Comparison of ENCODE assay signal across 14 mouse cellular contexts in genomic region chr4:12178992-12179391, GRCm38 (mm10). TPM values are rescaled to one million over a fixed set of nuclear protein-coding genes. Genes with fewer than 3 reads are reported as not detected.
A peak's percentile ranks its signal among the peaks of the same experiment; 100 is the strongest.
DNase-seq lines count a peak whose midpoint lies in the region; ATAC-seq lines count a peak whose summit lies in the region.
"Had no signal": no experiment of that assay in that cellular context is flagged by ENCODE, and none has a peak within 500 bp of the region (broad histone marks: within the 10 kb centered on the region; RNA-seq: fewer than 3 reads in every experiment).

No protein-coding gene starts in this region.

- no peak overlapping the region for H3K4me2 ChIP-seq in liver, embryonic 11.5 days
- no peak overlapping the region for H3K4me2 ChIP-seq in kidney, embryonic 16.5 days (replicated peaks; ENCODE audit: low read depth, low read length)
- H3K4me2 ChIP-seq: heart, embryonic 13.5 days had no signal

- peak; percentile 9 to 14 for DNase-seq in cerebellum, adult 18-20 months
- DNase-seq in cerebellum, adult 9-11 months = no peak
- DNase-seq in left cerebral cortex, adult 8-10 months (ENCODE audit: low spot score in 2 of 2) = peak; percentile 16 to 49
- DNase-seq in T-cell, adult 2 months (ENCODE audit: low spot score) = no peak
- DNase-seq in liver, embryonic 11.5 days (ENCODE audit: low spot score) = no peak
- DNase-seq: lung, adult 18-20 months; thymus, postnatal 4 days had no signal

- H3K4me3 ChIP-seq in megakaryocyte, embryonic 14.5 days (replicated peaks) = peak overlapping the region; percentile 20
- no peak overlapping the region for H3K4me3 ChIP-seq in liver, embryonic 11.5 days (ENCODE audit: low read depth, low read length)
- no peak overlapping the region for H3K4me3 ChIP-seq in kidney, embryonic 16.5 days (ENCODE audit: low read length)
- H3K4me3 ChIP-seq: erythroblast, embryonic 14.5 days; heart, embryonic 13.5 days had no signal

- peaks cover 7% of the 10 kb centered on the region for H3K27me3 ChIP-seq in megakaryocyte, embryonic 14.5 days (replicated peaks)
- no peaks in the 10 kb centered on the region for H3K27me3 ChIP-seq in liver, embryonic 11.5 days (replicated peaks; ENCODE audit: control insufficient read depth, insufficient read depth, low read length)
- H3K27me3 ChIP-seq in kidney, embryonic 16.5 days (ENCODE audit: insufficient read depth, low read length) = no peaks in the 10 kb centered on the region
- H3K27me3 ChIP-seq: heart, embryonic 13.5 days had no signal

- H3K4me1 ChIP-seq in megakaryocyte, embryonic 14.5 days = no peaks in the 10 kb centered on the region; the same call in 1 of the 2 replicates
- no peaks in the 10 kb centered on the region for H3K4me1 ChIP-seq in liver, embryonic 11.5 days (replicated peaks; ENCODE audit: control insufficient read depth, insufficient read depth, low read length)
- H3K4me1 ChIP-seq in kidney, embryonic 16.5 days (ENCODE audit: insufficient read depth, low read length) = no peaks in the 10 kb centered on the region
- H3K4me1 ChIP-seq: heart, embryonic 13.5 days had no signal

- peaks cover 19% of the 10 kb centered on the region for H3K9me3 ChIP-seq in megakaryocyte, embryonic 14.5 days
- no peaks in the 10 kb centered on the region for H3K9me3 ChIP-seq in liver, embryonic 11.5 days (ENCODE audit: control insufficient read depth, low read length)
- H3K9me3 ChIP-seq in kidney, embryonic 16.5 days (ENCODE audit: low read length) = no peaks in the 10 kb centered on the region
- H3K9me3 ChIP-seq: G1E; heart, embryonic 13.5 days had no signal

- WGBS in liver, embryonic 11.5 days = 83% methylated on average over 10 of the region's 10 CpGs
- 94% methylated on average over 10 of the region's 10 CpGs for WGBS in kidney, embryonic 16.5 days

- no peak overlapping the region for H3K27ac ChIP-seq in liver, embryonic 11.5 days (ENCODE audit: low read depth, low read length)
- no peak overlapping the region for H3K27ac ChIP-seq in kidney, embryonic 16.5 days (ENCODE audit: low read length)
- H3K27ac ChIP-seq: heart, embryonic 13.5 days had no signal

- ATAC-seq in megakaryocyte, adult 5-6 weeks (ENCODE audit: poor library complexity, severe bottlenecking) = no peak
- no peak for ATAC-seq in liver, embryonic 11.5 days (replicated peaks; ENCODE audit: low FRiP score)
- ATAC-seq in kidney, embryonic 16.5 days (ENCODE audit: low FRiP score, low TSS enrichment) = no peak
- ATAC-seq: midbrain, embryonic 16.5 days had no signal

- no peak overlapping the region for H3K9ac ChIP-seq in liver, embryonic 11.5 days (ENCODE audit: low read depth, low read length)
- no peak overlapping the region for H3K9ac ChIP-seq in kidney, embryonic 16.5 days (replicated peaks; ENCODE audit: low read length)
- H3K9ac ChIP-seq: heart, embryonic 13.5 days had no signal

- H3K36me3 ChIP-seq in megakaryocyte, embryonic 14.5 days (replicated peaks; ENCODE audit: low read length) = no peaks in the 10 kb centered on the region
- no peaks in the 10 kb centered on the region for H3K36me3 ChIP-seq in liver, embryonic 11.5 days (ENCODE audit: control insufficient read depth, insufficient read depth, low read length)
- no peaks in the 10 kb centered on the region for H3K36me3 ChIP-seq in kidney, embryonic 16.5 days (ENCODE audit: insufficient read depth, low read length)
- H3K36me3 ChIP-seq: G1E; heart, embryonic 13.5 days had no signal

RNA-seq across cellular contexts. Expression of gene Fam92a, which starts 7.2 kb away (rescaled TPM):
- polyA plus RNA-seq in megakaryocyte, embryonic 14.5 days (2012; ENCODE audit: insufficient read depth, low replicate concordance) = 5.1 and 24.4 TPM in 2 replicates
- 13.9 and 17.6 TPM in 2 replicates for total RNA-seq in megakaryocyte, adult 5-6 weeks (2015)
- total RNA-seq in megakaryocyte, adult 5-6 weeks (2017) = 9.5 and 10.8 TPM in 2 replicates
- 10 to 100 TPM; 67.1 to 87.1 (median 75.7) TPM for total RNA-seq in left cerebral cortex, adult 8-10 months (2022)
- 51.6 and 52.8 TPM in 2 replicates for polyA plus RNA-seq in liver, embryonic 11.5 days (2014; fragmentation: Nextera tagmentation; extraction: Ambion mirVana)
- polyA plus RNA-seq in kidney, embryonic 16.5 days (2015; fragmentation: Nextera tagmentation; extraction: Ambion mirVana) = 63.6 and 75.5 TPM in 2 replicates
- polyA plus RNA-seq: G1E had no signal

RNA-seq across cellular contexts. Expression of gene Rbm12b1, which starts 38.9 kb away (rescaled TPM):
- 2.8 TPM in 1 of 2 replicates, not detected in the other for polyA plus RNA-seq in megakaryocyte, embryonic 14.5 days (2012; ENCODE audit: insufficient read depth, low replicate concordance)
- 6.1 and 7.9 TPM in 2 replicates for total RNA-seq in megakaryocyte, adult 5-6 weeks (2015)
- 11.2 and 11.5 TPM in 2 replicates for total RNA-seq in megakaryocyte, adult 5-6 weeks (2017)
- total RNA-seq in left cerebral cortex, adult 8-10 months (2022) = 10 to 100 TPM; 12.0 to 16.7 (median 14.6) TPM
- 3.9 and 4.6 TPM in 2 replicates for polyA plus RNA-seq in liver, embryonic 11.5 days (2014; fragmentation: Nextera tagmentation; extraction: Ambion mirVana)
- 6.4 TPM in 2 replicates for polyA plus RNA-seq in kidney, embryonic 16.5 days (2015; fragmentation: Nextera tagmentation; extraction: Ambion mirVana)

Comparison
In these comparisons a context has a peak if more than half of its experiments do, and no peak if none do; other contexts are left out.
1. DNase-seq: peak in cerebellum, adult 18-20 months (2 of 2) and left cerebral cortex, adult 8-10 months (2 of 2); none in cerebellum, adult 9-11 months (single experiment), T-cell, adult 2 months (single experiment) and liver, embryonic 11.5 days (single experiment).